Mouse (Mus musculus) midbrain, postnatal 0 days (tissue): ENCODE data around the gene A930033H14Rik. TPM values are rescaled to one million over a fixed set of nuclear protein-coding genes. Genes with fewer than 3 reads are reported as not detected.

Source experiments
- ATAC-seq: fragments of 200-750 bp; cut with Nextera tagmentation; 2 replicates; pipeline ENCODE4 v1.8.0; 2017; ENCODE audit warnings: moderate number of reproducible peaks, mild to moderate bottlenecking, moderate TSS enrichment, moderate library complexity; ENCODE audit not compliant: low FRiP score
- DNase-seq: peaks from one replicate; pipeline ENCODE4 v3.0.0-alpha.2; 2015; ENCODE audit warnings: low spot score
- H3K27ac ChIP-seq: fragments of 300-500 bp; sonication (generic); 2 replicates; pipeline ENCODE4 v1.5.1; 2014; ENCODE audit warnings: low read depth, mild to moderate bottlenecking, low read length, mixed read lengths
- H3K27me3 ChIP-seq: fragments of 300-500 bp; sonication (generic); 2 replicates; pipeline ENCODE4 v1.6.1; 2014; ENCODE audit warnings: low read length, control low read depth, mixed read lengths; ENCODE audit not compliant: insufficient read depth
- H3K36me3 ChIP-seq: fragments of 300-500 bp; sonication (generic); 2 replicates; pipeline ENCODE4 v1.6.1; 2014; ENCODE audit warnings: low read length, control low read depth, mixed read lengths; ENCODE audit not compliant: insufficient read depth
- H3K4me1 ChIP-seq: fragments of 300-500 bp; sonication (generic); 2 replicates; pipeline ENCODE4 v1.6.1; 2014; ENCODE audit warnings: mild to moderate bottlenecking, control low read depth, antibody characterized with exemption, low read length, mixed read lengths; ENCODE audit not compliant: insufficient read depth
- H3K4me2 ChIP-seq: fragments of 300-500 bp; sonication (generic); 2 replicates; pipeline ENCODE4 v1.6.1; 2014; ENCODE audit warnings: low read depth, mild to moderate bottlenecking, low read length, mixed read lengths; ENCODE audit not compliant: poor library complexity, severe bottlenecking
- H3K4me3 ChIP-seq: fragments of 300-500 bp; sonication (generic); 2 replicates; pipeline ENCODE4 v1.5.1; 2014; ENCODE audit warnings: low read depth, mild to moderate bottlenecking, low read length, moderate library complexity
- H3K9ac ChIP-seq: fragments of 300-500 bp; sonication (generic); replicated peaks from 2 replicates; pipeline ENCODE4 v1.6.1; 2014; ENCODE audit warnings: mild to moderate bottlenecking, low read length, moderate library complexity, mixed read lengths; ENCODE audit not compliant: poor library complexity, severe bottlenecking
- H3K9me3 ChIP-seq: fragments of 300-500 bp; sonication (generic); 2 replicates; pipeline ENCODE4 v1.6.1; 2016; ENCODE audit warnings: low read length, control low read depth
- CTCF ChIP-seq: IDR thresholded peaks from 2 replicates; pipeline ENCODE4 v1.5.1; 2016; ENCODE audit warnings: antibody characterized with exemption, mild to moderate bottlenecking
- WGBS: fragments of 180-500 bp; shearing (Covaris S2); extraction: QIAGEN DNeasy Blood & Tissue Kit; methylation state at CpG from one replicate; pipeline ENCODE4 v1.1.7; 2014; 5-methylcytosine and 5-hydroxymethylcytosine counted together
- polyA plus RNA-seq: library from polyadenylated mRNA; unstranded; fragments of >200 nt; fragmentation: Nextera tagmentation; extraction: Ambion mirVana; gene quantifications from 2 replicates; pipeline ENCODE4 v1.2.1, GENCODE M21; 2015
- total RNA-seq: library from RNA; depleted of rRNA; stranded (reverse); fragments of >200 nt; gene quantifications from 2 replicates; pipeline ENCODE4 v1.2.3, GENCODE M21; 2014

The A930033H14Rik gene
- total and polyA plus RNA-seq, 2 experiments from 2014 or later, result 0.93 to 1.5 TPM

GRCm38 (mm10) chr10:69172412-69172811 lies 40.5 kb downstream of the A930033H14Rik start:
- no peak overlapping the region for H3K4me2 ChIP-seq
- H3K4me1 ChIP-seq, result no peaks in the 10 kb centered on the region
- WGBS, result 69% methylated on average over 3 of the region's 3 CpGs
- H3K9ac ChIP-seq, result no peak overlapping the region
- no peaks in the 10 kb centered on the region for H3K27me3 ChIP-seq
- TF ChIP-seq CTCF, result no peak
- H3K4me3 ChIP-seq, result no peak overlapping the region
- ATAC-seq (no peak), DNase-seq (no peak)
- no peaks in the 10 kb centered on the region for H3K9me3 ChIP-seq
- H3K27ac ChIP-seq, result no peak overlapping the region
- no peaks in the 10 kb centered on the region for H3K36me3 ChIP-seq

- WGBS, result 88% methylated on average over 12 of the region's 12 CpGs
- H3K4me1 ChIP-seq, result no peaks in the 10 kb centered on the region
- no peaks in the 10 kb centered on the region for H3K9me3 ChIP-seq
- no peaks in the 10 kb centered on the region for H3K27me3 ChIP-seq
- TF ChIP-seq CTCF, result no peak
- no peak overlapping the region for H3K4me3 ChIP-seq
- H3K4me2 ChIP-seq, result no peak overlapping the region
- ATAC-seq, result no peak
- no peak overlapping the region for H3K9ac ChIP-seq
- no peak overlapping the region for H3K27ac ChIP-seq
- H3K36me3 ChIP-seq, result no peaks in the 10 kb centered on the region
- DNase-seq, result no peak
Measured at GRCm38 (mm10) chr10:69166514-69166913, 46.4 kb downstream of the A930033H14Rik start.

- Histone ChIP-seq H3K9me3 (no peaks in the 10 kb centered on the region), H3K4me2 (no peak overlapping the region), H3K27ac (no peak overlapping the region), H3K4me1 (no peaks in the 10 kb centered on the region), H3K9ac (no peak overlapping the region), H3K4me3 (no peak overlapping the region), H3K27me3 (no peaks in the 10 kb centered on the region), H3K36me3 (no peaks in the 10 kb centered on the region)
- no peak for ATAC-seq
- DNase-seq, result no peak
- WGBS, result 78% methylated on average over 3 of the region's 3 CpGs
- no peak for TF ChIP-seq CTCF
Measured at GRCm38 (mm10) chr10:69165847-69166246, 47.1 kb downstream of the A930033H14Rik start.

GRCm38 (mm10) chr10:69165125-69165524 lies 47.8 kb downstream of the A930033H14Rik start:
- DNase-seq (peak; percentile 39), ATAC-seq (no peak)
- Histone ChIP-seq H3K36me3 (no peaks in the 10 kb centered on the region), H3K4me1 (no peaks in the 10 kb centered on the region), H3K4me2 (no peak overlapping the region), H3K9me3 (no peaks in the 10 kb centered on the region), H3K27ac (no peak overlapping the region), H3K9ac (no peak overlapping the region), H3K4me3 (no peak overlapping the region), H3K27me3 (no peaks in the 10 kb centered on the region)
- peak; percentile 75 for TF ChIP-seq CTCF
- 59% methylated on average over 7 of the region's 7 CpGs for WGBS

GRCm38 (mm10) chr10:69163216-69163615 lies 49.7 kb downstream of the A930033H14Rik start:
- no peak for ATAC-seq
- H3K4me2 ChIP-seq, result no peak overlapping the region
- no peak for TF ChIP-seq CTCF
- WGBS, result 91% methylated on average over 5 of the region's 5 CpGs
- DNase-seq, result no peak
- no peaks in the 10 kb centered on the region for H3K36me3 ChIP-seq
- no peaks in the 10 kb centered on the region for H3K4me1 ChIP-seq
- no peak overlapping the region for H3K9ac ChIP-seq
- H3K27ac ChIP-seq, result no peak overlapping the region
- no peaks in the 10 kb centered on the region for H3K9me3 ChIP-seq
- no peaks in the 10 kb centered on the region for H3K27me3 ChIP-seq
- H3K4me3 ChIP-seq, result no peak overlapping the region

GRCm38 (mm10) chr10:69162577-69162976 lies 50.3 kb downstream of the A930033H14Rik start:
- Histone ChIP-seq H3K9me3 (no peaks in the 10 kb centered on the region), H3K4me3 (no peak overlapping the region), H3K9ac (no peak overlapping the region), H3K4me1 (no peaks in the 10 kb centered on the region), H3K27me3 (no peaks in the 10 kb centered on the region), H3K36me3 (no peaks in the 10 kb centered on the region), H3K4me2 (no peak overlapping the region), H3K27ac (no peak overlapping the region)
- ATAC-seq (no peak), DNase-seq (no peak)
- no peak for TF ChIP-seq CTCF
- WGBS, result 79% methylated on average over 5 of the region's 5 CpGs
